Mouse (Mus musculus) olfactory bulb, adult 2 months (tissue): ENCODE measurements around the gene Cldn5.

Experiments
- CTCF ChIP-seq: fragments of 200-500 bp; IDR thresholded peaks from 2 replicates; pipeline ENCODE4 v1.5.1; 2012; ENCODE audit warnings: low read depth, mild to moderate bottlenecking, low read length, moderate library complexity; ENCODE audit not compliant: insufficient read depth
- POLR2A ChIP-seq: fragments of 200-500 bp; IDR thresholded peaks from 2 replicates; pipeline ENCODE4 v1.6.1; 2012; ENCODE audit warnings: mild to moderate bottlenecking, low read depth, low read length, moderate library complexity; ENCODE audit not compliant: insufficient read depth

DNA sequence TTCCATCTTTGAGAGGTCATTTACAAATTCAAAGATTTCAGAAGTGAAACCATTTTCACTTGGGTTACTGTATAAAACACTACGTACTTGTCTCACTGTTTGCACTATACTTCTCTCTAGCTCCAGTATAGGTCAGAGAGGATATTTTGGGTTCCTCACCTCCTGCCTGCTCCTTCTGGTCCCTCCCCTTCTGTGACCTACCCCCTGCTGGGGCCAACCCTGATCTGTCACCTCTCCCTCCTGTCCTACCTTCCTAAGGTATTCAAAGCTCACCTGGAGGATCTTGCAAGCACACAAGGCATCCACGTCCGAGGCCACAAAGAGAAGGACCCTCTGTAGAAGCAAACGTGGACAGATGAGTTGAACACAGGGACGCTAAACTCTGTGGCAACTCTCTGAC is 34.4 kb downstream of the Cldn5 start:
- TF ChIP-seq CTCF (no peak), POLR2A (no peak)
